Mouse (Mus musculus): ENCODE measurements around the gene Ttll5. TPM values are rescaled to one million over a fixed set of nuclear protein-coding genes. Genes with fewer than 3 reads are reported as not detected.

Gene Ttll5
- polyA plus RNA-seq, 1 experiment from 2014 or later: 17.2 TPM

GRCm38 (mm10) chr12:85811676-85812075 is 12.8 kb upstream of the Ttll5 start:
- Histone ChIP-seq H3K4me1 (no peaks in the 10 kb centered on the region), H3K27ac (replicated peaks) (no peak overlapping the region), H3K36me3 (peaks cover 61% of the 10 kb centered on the region), H3K27me3 (ENCODE audit: low read depth, poor library complexity, severe bottlenecking) (no peaks in the 10 kb centered on the region), H3K9me3 (replicated peaks) (no peaks in the 10 kb centered on the region), H3K4me3 (no peak overlapping the region)
- DNase-seq (ENCODE audit: low spot score): no peak
- WGBS: 100% methylated on average over 4 of the region's 4 CpGs

- Histone ChIP-seq H3K36me3 (peaks cover 79% of the 10 kb centered on the region), H3K4me1 (peaks cover 1% of the 10 kb centered on the region; the same call in 1 of the 2 replicates), H3K9me3 (replicated peaks) (no peaks in the 10 kb centered on the region), H3K27me3 (ENCODE audit: low read depth, poor library complexity, severe bottlenecking) (no peaks in the 10 kb centered on the region), H3K27ac (replicated peaks) (no peak overlapping the region), H3K4me3 (no peak overlapping the region)
- WGBS: 68% methylated on average over 2 of the region's 2 CpGs
- DNase-seq (ENCODE audit: low spot score): no peak
Observed at GRCm38 (mm10) chr12:85813599-85813998, 10.9 kb upstream of the Ttll5 start.

- H3K4me1 ChIP-seq: peaks cover 34% of the 10 kb centered on the region
- H3K9me3 ChIP-seq (replicated peaks): no peaks in the 10 kb centered on the region
- DNase-seq (ENCODE audit: low spot score): no peak
- H3K27ac ChIP-seq (replicated peaks): no peak overlapping the region
- H3K27me3 ChIP-seq (ENCODE audit: low read depth, poor library complexity, severe bottlenecking): no peaks in the 10 kb centered on the region
- H3K36me3 ChIP-seq: peaks cover 56% of the 10 kb centered on the region
- no peak overlapping the region for H3K4me3 ChIP-seq
- 79% methylated on average over 9 of the region's 9 CpGs for WGBS
Observed at GRCm38 (mm10) chr12:85822051-85822450, 2.4 kb upstream of the Ttll5 start.

GRCm38 (mm10) chr12:85825361-85825760 is 902 bp downstream of the Ttll5 start:
- DNase-seq (ENCODE audit: low spot score): no peak
- 17% methylated on average over 8 of the region's 8 CpGs for WGBS

GRCm38 (mm10) chr12:85825822-85826221 is 1.4 kb downstream of the Ttll5 start:
- H3K36me3 ChIP-seq: peaks cover 49% of the 10 kb centered on the region
- H3K4me1 ChIP-seq: peaks cover 28% of the 10 kb centered on the region
- no peak for DNase-seq (ENCODE audit: low spot score)
- WGBS: 83% methylated on average over 2 of the region's 2 CpGs
- H3K4me3 ChIP-seq: peak overlapping the region; percentile 92
- H3K9me3 ChIP-seq (replicated peaks): no peaks in the 10 kb centered on the region
- no peaks in the 10 kb centered on the region for H3K27me3 ChIP-seq (ENCODE audit: low read depth, poor library complexity, severe bottlenecking)
- H3K27ac ChIP-seq (replicated peaks): no peak overlapping the region

More at GRCm38 (mm10) chr12:85825361-85825760, 902 bp downstream of the Ttll5 start:
- peaks cover 51% of the 10 kb centered on the region for H3K36me3 ChIP-seq
- H3K4me3 ChIP-seq: peak overlapping the region; percentile 92
- H3K4me1 ChIP-seq: peaks cover 28% of the 10 kb centered on the region
- H3K27me3 ChIP-seq (ENCODE audit: low read depth, poor library complexity, severe bottlenecking): no peaks in the 10 kb centered on the region
- no peaks in the 10 kb centered on the region for H3K9me3 ChIP-seq (replicated peaks)
- H3K27ac ChIP-seq (replicated peaks): peak overlapping the region; percentile 96

GRCm38 (mm10) chr12:85828856-85829255 is 4.4 kb downstream of the Ttll5 start:
- Histone ChIP-seq H3K36me3 (peaks cover 64% of the 10 kb centered on the region), H3K9me3 (replicated peaks) (no peaks in the 10 kb centered on the region)
- 97% methylated on average over 3 of the region's 3 CpGs for WGBS

GRCm38 (mm10) chr12:85829866-85830265 is 5.4 kb downstream of the Ttll5 start:
- Histone ChIP-seq H3K36me3 (peaks cover 72% of the 10 kb centered on the region), H3K27me3 (ENCODE audit: low read depth, poor library complexity, severe bottlenecking) (no peaks in the 10 kb centered on the region), H3K4me1 (peaks cover 15% of the 10 kb centered on the region), H3K9me3 (replicated peaks) (no peaks in the 10 kb centered on the region), H3K27ac (replicated peaks) (no peak overlapping the region), H3K4me3 (no peak overlapping the region)
- WGBS: 89% methylated on average over 3 of the region's 3 CpGs
- no peak for DNase-seq (ENCODE audit: low spot score)

More at GRCm38 (mm10) chr12:85828856-85829255, 4.4 kb downstream of the Ttll5 start:
- H3K4me3 ChIP-seq: no peak overlapping the region
- H3K4me1 ChIP-seq: peaks cover 17% of the 10 kb centered on the region
- no peak overlapping the region for H3K27ac ChIP-seq (replicated peaks)
- H3K27me3 ChIP-seq (ENCODE audit: low read depth, poor library complexity, severe bottlenecking): no peaks in the 10 kb centered on the region
- no peak for DNase-seq (ENCODE audit: low spot score)

- Histone ChIP-seq H3K36me3 (peaks cover 72% of the 10 kb centered on the region), H3K9me3 (replicated peaks) (no peaks in the 10 kb centered on the region)
Observed at GRCm38 (mm10) chr12:85830691-85831090, 6.2 kb downstream of the Ttll5 start.

GRCm38 (mm10) chr12:85834543-85834942 is 10.1 kb downstream of the Ttll5 start:
- H3K36me3 ChIP-seq: peaks cover 44% of the 10 kb centered on the region
- H3K27me3 ChIP-seq (ENCODE audit: low read depth, poor library complexity, severe bottlenecking): no peaks in the 10 kb centered on the region
- H3K27ac ChIP-seq (replicated peaks): no peak overlapping the region
- no peak for DNase-seq (ENCODE audit: low spot score)
- 86% methylated on average over 2 of the region's 2 CpGs for whole genome bisulfite sequencing
- peaks cover 6% of the 10 kb centered on the region; the same call in 1 of the 2 replicates for H3K4me1 ChIP-seq
- no peaks in the 10 kb centered on the region for H3K9me3 ChIP-seq (replicated peaks)
- no peak overlapping the region for H3K4me3 ChIP-seq

More at GRCm38 (mm10) chr12:85830691-85831090, 6.2 kb downstream of the Ttll5 start:
- Histone ChIP-seq H3K27me3 (ENCODE audit: low read depth, poor library complexity, severe bottlenecking) (no peaks in the 10 kb centered on the region), H3K27ac (replicated peaks) (no peak overlapping the region), H3K4me3 (no peak overlapping the region), H3K4me1 (peaks cover 12% of the 10 kb centered on the region)
- 92% methylated on average over 3 of the region's 3 CpGs for WGBS
- DNase-seq (ENCODE audit: low spot score): no peak

- H3K4me1 ChIP-seq: peaks cover 6% of the 10 kb centered on the region; the same call in 1 of the 2 replicates
Observed at GRCm38 (mm10) chr12:85837765-85838164, 13.3 kb downstream of the Ttll5 start.

GRCm38 (mm10) chr12:85839371-85840000 is 15.0 kb downstream of the Ttll5 start:
- no peak for DNase-seq (ENCODE audit: low spot score)
- Histone ChIP-seq H3K9me3 (replicated peaks) (no peaks in the 10 kb centered on the region), H3K4me3 (no peak overlapping the region)

More at GRCm38 (mm10) chr12:85837765-85838164, 13.3 kb downstream of the Ttll5 start:
- Histone ChIP-seq H3K27me3 (ENCODE audit: low read depth, poor library complexity, severe bottlenecking) (no peaks in the 10 kb centered on the region), H3K4me3 (no peak overlapping the region), H3K36me3 (peaks cover 22% of the 10 kb centered on the region), H3K9me3 (replicated peaks) (no peaks in the 10 kb centered on the region), H3K27ac (replicated peaks) (no peak overlapping the region)
- 90% methylated on average over 2 of the region's 2 CpGs for WGBS
- no peak for DNase-seq (ENCODE audit: low spot score)

GRCm38 (mm10) chr12:85848164-85848958 is 23.9 kb downstream of the Ttll5 start:
- Histone ChIP-seq H3K27ac (replicated peaks) (no peak overlapping the region), H3K36me3 (peaks cover 55% of the 10 kb centered on the region), H3K4me1 (no peaks in the 10 kb centered on the region), H3K27me3 (ENCODE audit: low read depth, poor library complexity, severe bottlenecking) (no peaks in the 10 kb centered on the region), H3K4me3 (no peak overlapping the region), H3K9me3 (replicated peaks) (no peaks in the 10 kb centered on the region)
- WGBS: 86% methylated on average over 7 of the region's 7 CpGs
- no peak for DNase-seq (ENCODE audit: low spot score)

More at GRCm38 (mm10) chr12:85839371-85840000, 15.0 kb downstream of the Ttll5 start:
- WGBS: 93% methylated on average over 12 of the region's 12 CpGs
- H3K36me3 ChIP-seq: peaks cover 24% of the 10 kb centered on the region
- no peak overlapping the region for H3K27ac ChIP-seq (replicated peaks)
- H3K4me1 ChIP-seq: peaks cover 6% of the 10 kb centered on the region; the same call in 1 of the 2 replicates
- no peaks in the 10 kb centered on the region for H3K27me3 ChIP-seq (ENCODE audit: low read depth, poor library complexity, severe bottlenecking)

GRCm38 (mm10) chr12:85850661-85851060 is 26.2 kb downstream of the Ttll5 start:
- Histone ChIP-seq H3K36me3 (peaks cover 41% of the 10 kb centered on the region), H3K9me3 (replicated peaks) (no peaks in the 10 kb centered on the region), H3K4me3 (no peak overlapping the region), H3K27me3 (ENCODE audit: low read depth, poor library complexity, severe bottlenecking) (no peaks in the 10 kb centered on the region), H3K4me1 (no peaks in the 10 kb centered on the region), H3K27ac (replicated peaks) (no peak overlapping the region)
- WGBS: 84% methylated on average over 8 of the region's 8 CpGs
- DNase-seq (ENCODE audit: low spot score): no peak
